Mouse (Mus musculus) hindbrain, embryonic 16.5 days (tissue): ENCODE data around the gene Tmem132c. TPM values are rescaled to one million over a fixed set of nuclear protein-coding genes. Genes with fewer than 3 reads are reported as not detected.

Experiments
- ATAC-seq: fragments of 200-750 bp; cut with Nextera tagmentation; 2 replicates; pipeline ENCODE4 v1.8.0; 2017; ENCODE audit warnings: moderate TSS enrichment, moderate library complexity
- H3K27ac ChIP-seq: fragments of 300-500 bp; sonication (generic); 2 replicates; pipeline ENCODE4 v1.5.1; 2014; ENCODE audit warnings: low read depth, mild to moderate bottlenecking, control low read depth, low read length, moderate library complexity
- H3K27me3 ChIP-seq: fragments of 300-500 bp; sonication (generic); replicated peaks from 2 replicates; pipeline ENCODE4 v1.6.1; 2014; ENCODE audit warnings: low read length; ENCODE audit not compliant: control insufficient read depth, insufficient read depth
- H3K36me3 ChIP-seq: fragments of 300-500 bp; sonication (generic); 2 replicates; pipeline ENCODE4 v1.6.1; 2014; ENCODE audit warnings: mild to moderate bottlenecking, low read length, moderate library complexity, mixed read lengths; ENCODE audit not compliant: control insufficient read depth, insufficient read depth
- H3K4me1 ChIP-seq: fragments of 300-500 bp; sonication (generic); 2 replicates; pipeline ENCODE4 v1.6.1; 2014; ENCODE audit warnings: low read depth, low read length; ENCODE audit not compliant: control insufficient read depth, insufficient read depth
- H3K4me2 ChIP-seq: fragments of 300-500 bp; sonication (generic); 2 replicates; pipeline ENCODE4 v1.6.1; 2014; ENCODE audit warnings: mild to moderate bottlenecking, low read length, control low read depth, moderate library complexity
- H3K4me3 ChIP-seq: fragments of 300-500 bp; sonication (generic); 2 replicates; pipeline ENCODE4 v1.5.1; 2014; ENCODE audit warnings: mild to moderate bottlenecking, low read length, control low read depth, moderate library complexity
- H3K9ac ChIP-seq: fragments of 300-500 bp; sonication (generic); 2 replicates; pipeline ENCODE4 v1.6.1; 2014; ENCODE audit warnings: low read depth, mild to moderate bottlenecking, control low read depth, low read length, moderate library complexity
- H3K9me3 ChIP-seq: fragments of 300-500 bp; sonication (generic); 2 replicates; pipeline ENCODE4 v1.6.1; 2014; ENCODE audit warnings: mild to moderate bottlenecking, low read length, moderate library complexity; ENCODE audit not compliant: control insufficient read depth
- WGBS: fragments of 180-500 bp; shearing (Covaris S2); extraction: QIAGEN DNeasy Blood & Tissue Kit; methylation state at CpG from one replicate; pipeline ENCODE4 v1.1.7; 2014; 5-methylcytosine and 5-hydroxymethylcytosine counted together
- polyA plus RNA-seq: library from polyadenylated mRNA; unstranded; fragments of >200 nt; fragmentation: Nextera tagmentation; extraction: Ambion mirVana; gene quantifications from 2 replicates; pipeline ENCODE4 v1.2.1, GENCODE M21; 2015

Tmem132c gene
- polyA plus RNA-seq: 12.0 and 15.1 TPM in 2 replicates

DNA sequence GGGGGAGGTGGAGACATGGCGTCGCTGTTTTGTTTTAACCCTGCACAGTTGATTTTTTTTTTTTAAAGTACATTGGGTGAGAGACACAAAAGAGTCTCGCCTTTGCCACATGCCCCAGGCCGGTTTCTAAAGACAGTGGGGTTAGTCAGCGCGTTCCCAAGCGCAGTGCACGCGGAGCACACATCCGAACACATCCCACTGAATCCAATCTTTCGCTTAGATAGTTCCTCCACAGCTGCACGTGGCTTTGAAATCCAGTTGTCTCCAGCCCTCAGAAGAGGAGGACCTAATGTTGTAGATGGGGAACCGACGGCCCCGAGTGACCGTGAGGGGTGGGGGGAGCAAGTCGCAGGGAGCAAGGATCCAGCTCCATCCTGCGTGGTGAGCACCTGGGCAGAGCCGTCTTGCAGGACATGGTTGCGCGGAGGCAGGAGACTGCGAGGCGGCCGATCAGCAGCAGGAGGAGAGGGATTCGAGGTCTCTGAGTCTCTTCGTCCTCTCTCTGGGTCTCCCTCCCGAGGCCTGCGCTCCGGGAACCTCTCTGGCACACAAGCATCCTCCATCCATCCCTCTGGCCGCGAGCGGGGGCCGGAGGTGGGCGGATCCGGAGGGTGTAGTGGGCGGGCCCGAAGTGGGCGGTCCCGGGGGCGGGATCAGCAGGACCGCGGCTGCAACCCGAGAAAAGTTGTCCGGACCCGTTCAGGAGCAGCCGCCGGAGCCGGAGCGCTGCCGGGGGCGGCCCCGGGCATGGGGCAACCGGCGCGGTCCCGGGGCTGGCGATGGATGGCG is at the start of gene Tmem132c:
Gene Tmem132c (plus strand): TSS at position 673 of the 789 bp plus-strand sequence.
- WGBS: under 1% methylated on average over 53 of the region's 58 CpGs
- Histone ChIP-seq H3K27me3 (peaks cover 2% of the 10 kb centered on the region; the same call in 1 of the 2 replicates), H3K9me3 (no peaks in the 10 kb centered on the region), H3K4me3 (peak within 1 kb of the TSS; percentile 71), H3K4me2 (peak within 1 kb of the TSS; percentile 87), H3K36me3 (no peaks in the 10 kb centered on the region), H3K9ac (peak within 1 kb of the TSS; percentile 70), H3K27ac (no peak within 1 kb of the TSS; the same call in 1 of the 2 replicates), H3K4me1 (peaks cover 21% of the 10 kb centered on the region)
- peak; percentile 92 for ATAC-seq

DNA sequence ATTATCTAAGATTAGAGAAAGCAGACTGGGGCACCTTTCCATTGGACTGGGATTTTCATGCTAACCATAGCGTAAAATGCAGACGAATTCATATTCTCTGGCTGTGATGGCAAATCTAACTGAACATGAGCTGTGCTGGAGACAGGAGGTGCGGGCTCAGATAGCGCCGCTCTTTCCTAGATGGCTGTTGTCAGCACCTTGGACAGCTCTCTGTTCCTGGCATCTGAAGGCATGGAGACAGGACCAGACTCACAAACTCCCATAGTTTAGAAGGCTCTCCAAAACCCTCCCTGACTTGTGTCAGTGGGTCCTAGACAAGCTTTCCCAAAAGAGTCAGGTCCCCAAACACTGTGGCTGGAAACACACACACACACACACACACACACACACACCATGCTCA is 49.7 kb upstream of the Tmem132c start:
- Histone ChIP-seq H3K36me3 (no peaks in the 10 kb centered on the region), H3K4me3 (no peak overlapping the region), H3K9ac (no peak overlapping the region), H3K9me3 (no peaks in the 10 kb centered on the region), H3K27me3 (no peaks in the 10 kb centered on the region), H3K27ac (no peak overlapping the region), H3K4me1 (no peaks in the 10 kb centered on the region), H3K4me2 (no peak overlapping the region)
- ATAC-seq: no peak
- WGBS: 34% methylated on average over 5 of the region's 5 CpGs

GRCm38 (mm10) chr5:127198850-127199249 is 42.8 kb upstream of the Tmem132c start:
- no peaks in the 10 kb centered on the region for H3K27me3 ChIP-seq
- no peaks in the 10 kb centered on the region for H3K36me3 ChIP-seq
- no peak overlapping the region for H3K4me3 ChIP-seq
- H3K9me3 ChIP-seq: no peaks in the 10 kb centered on the region
- H3K4me1 ChIP-seq: no peaks in the 10 kb centered on the region
- no peak overlapping the region for H3K9ac ChIP-seq
- no peak overlapping the region for H3K27ac ChIP-seq
- no peak overlapping the region for H3K4me2 ChIP-seq
- 62% methylated on average over 4 of the region's 4 CpGs for WGBS
- no peak for ATAC-seq

GRCm38 (mm10) chr5:127204881-127205280 is 36.7 kb upstream of the Tmem132c start:
- Histone ChIP-seq H3K4me2 (no peak overlapping the region), H3K4me3 (no peak overlapping the region), H3K27me3 (no peaks in the 10 kb centered on the region), H3K4me1 (no peaks in the 10 kb centered on the region), H3K9me3 (no peaks in the 10 kb centered on the region), H3K36me3 (no peaks in the 10 kb centered on the region), H3K27ac (no peak overlapping the region), H3K9ac (no peak overlapping the region)
- no peak for ATAC-seq
- WGBS: 91% methylated on average over 8 of the region's 8 CpGs

DNA sequence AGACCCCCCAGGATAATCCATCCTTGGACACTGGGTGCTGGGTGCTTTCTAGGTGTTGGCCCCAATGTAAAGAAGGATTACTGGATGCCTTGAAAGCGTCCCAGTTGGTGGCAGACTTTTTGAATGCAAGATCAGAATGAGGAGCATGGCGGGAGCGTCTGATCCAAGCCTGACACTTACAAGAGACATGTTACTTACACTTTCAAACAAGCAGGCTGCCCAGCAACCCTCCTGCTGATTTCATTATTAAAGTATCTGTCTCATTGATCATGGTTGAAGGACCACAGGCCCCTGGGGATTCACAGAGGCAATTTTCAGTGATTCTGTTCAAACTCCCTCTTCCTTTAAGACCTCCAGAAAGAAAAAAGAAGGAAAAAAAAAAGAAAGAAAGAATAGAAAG is 25.2 kb upstream of the Tmem132c start:
- Histone ChIP-seq H3K4me3 (no peak overlapping the region), H3K27ac (no peak overlapping the region), H3K9ac (no peak overlapping the region), H3K27me3 (no peaks in the 10 kb centered on the region), H3K4me1 (no peaks in the 10 kb centered on the region), H3K36me3 (no peaks in the 10 kb centered on the region), H3K9me3 (no peaks in the 10 kb centered on the region; the same call in 1 of the 2 replicates), H3K4me2 (no peak overlapping the region)
- 24% methylated on average over 3 of the region's 3 CpGs for WGBS
- ATAC-seq: no peak

DNA sequence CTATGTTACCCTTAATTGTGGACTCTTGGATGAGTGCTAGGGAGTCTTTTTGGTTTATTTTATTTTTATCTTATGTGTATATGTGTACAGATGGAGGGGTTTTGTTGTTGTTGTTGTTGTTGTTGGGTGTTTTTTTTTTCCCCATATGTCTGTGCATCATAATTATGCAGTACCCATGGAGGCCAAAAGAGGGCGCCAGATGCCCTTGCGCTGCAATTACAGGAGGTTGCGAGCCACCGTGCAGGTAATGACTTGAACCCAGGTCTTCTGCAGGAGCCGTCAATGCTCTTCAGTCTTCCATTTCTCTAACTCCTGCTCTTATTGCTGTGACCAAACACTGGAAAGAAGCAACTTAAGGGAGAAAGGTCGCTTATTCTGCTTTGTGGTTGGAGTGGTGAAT is 23.9 kb upstream of the Tmem132c start:
- Histone ChIP-seq H3K4me2 (no peak overlapping the region), H3K9me3 (no peaks in the 10 kb centered on the region; the same call in 1 of the 2 replicates), H3K4me3 (no peak overlapping the region), H3K4me1 (no peaks in the 10 kb centered on the region), H3K9ac (no peak overlapping the region), H3K36me3 (no peaks in the 10 kb centered on the region), H3K27me3 (no peaks in the 10 kb centered on the region), H3K27ac (no peak overlapping the region)
- no peak for ATAC-seq
- 66% methylated on average over 6 of the region's 6 CpGs for WGBS

GRCm38 (mm10) chr5:127227929-127228595 is 13.5 kb upstream of the Tmem132c start:
- Histone ChIP-seq H3K9me3 (no peaks in the 10 kb centered on the region), H3K36me3 (no peaks in the 10 kb centered on the region), H3K27me3 (no peaks in the 10 kb centered on the region), H3K9ac (peak overlapping the region; percentile 29; the same call in 1 of the 2 replicates), H3K4me2 (peak overlapping the region; percentile 43), H3K4me3 (peak overlapping the region; percentile 13; the same call in 1 of the 2 replicates), H3K27ac (no peak overlapping the region), H3K4me1 (peaks cover 7% of the 10 kb centered on the region)
- ATAC-seq: peak; percentile 40
- WGBS: 3% methylated on average over 14 of the region's 14 CpGs

GRCm38 (mm10) chr5:127234715-127235114 is 6.9 kb upstream of the Tmem132c start:
- Histone ChIP-seq H3K9ac (no peak overlapping the region), H3K27ac (no peak overlapping the region), H3K4me1 (peaks cover 4% of the 10 kb centered on the region), H3K36me3 (no peaks in the 10 kb centered on the region), H3K4me3 (no peak overlapping the region), H3K4me2 (no peak overlapping the region; the same call in 1 of the 2 replicates), H3K9me3 (no peaks in the 10 kb centered on the region), H3K27me3 (peaks cover 2% of the 10 kb centered on the region; the same call in 1 of the 2 replicates)
- WGBS: 1% methylated on average over 7 of the region's 7 CpGs
- ATAC-seq: peak; percentile 82

GRCm38 (mm10) chr5:127235203-127235602 is 6.4 kb upstream of the Tmem132c start:
- H3K9me3 ChIP-seq: no peaks in the 10 kb centered on the region
- peaks cover 4% of the 10 kb centered on the region for H3K4me1 ChIP-seq
- no peak overlapping the region for H3K27ac ChIP-seq
- H3K27me3 ChIP-seq: peaks cover 2% of the 10 kb centered on the region; the same call in 1 of the 2 replicates
- H3K4me3 ChIP-seq: no peak overlapping the region
- H3K9ac ChIP-seq: no peak overlapping the region
- WGBS: 1% methylated on average over 11 of the region's 11 CpGs
- peak; percentile 75 for ATAC-seq
- H3K4me2 ChIP-seq: peak overlapping the region; percentile 35
- H3K36me3 ChIP-seq: no peaks in the 10 kb centered on the region
